Mouse (Mus musculus) heart, postnatal 14 days (tissue): ENCODE data around the gene Zcchc3. TPM values are rescaled to one million over a fixed set of nuclear protein-coding genes. Genes with fewer than 3 reads are reported as not detected.

Experiments
- DNase-seq, 2 experiments: peaks; one replicate each; pipeline ENCODE4 v3.0.0; 2021 to 2022
- intact Hi-C: fragments of 180-260 bp; cut with DNase I; formaldehyde crosslinking; loops from one replicate; pipeline ENCODE4 v1.15.1; 2025
- total RNA-seq, 2 experiments: library from RNA; stranded (reverse); gene quantifications; 2 replicates each; pipeline ENCODE4 v1.2.3; 2021

The Zcchc3 gene
- total RNA-seq, 2 experiments from 2014 or later = 12.0 TPM

DNA sequence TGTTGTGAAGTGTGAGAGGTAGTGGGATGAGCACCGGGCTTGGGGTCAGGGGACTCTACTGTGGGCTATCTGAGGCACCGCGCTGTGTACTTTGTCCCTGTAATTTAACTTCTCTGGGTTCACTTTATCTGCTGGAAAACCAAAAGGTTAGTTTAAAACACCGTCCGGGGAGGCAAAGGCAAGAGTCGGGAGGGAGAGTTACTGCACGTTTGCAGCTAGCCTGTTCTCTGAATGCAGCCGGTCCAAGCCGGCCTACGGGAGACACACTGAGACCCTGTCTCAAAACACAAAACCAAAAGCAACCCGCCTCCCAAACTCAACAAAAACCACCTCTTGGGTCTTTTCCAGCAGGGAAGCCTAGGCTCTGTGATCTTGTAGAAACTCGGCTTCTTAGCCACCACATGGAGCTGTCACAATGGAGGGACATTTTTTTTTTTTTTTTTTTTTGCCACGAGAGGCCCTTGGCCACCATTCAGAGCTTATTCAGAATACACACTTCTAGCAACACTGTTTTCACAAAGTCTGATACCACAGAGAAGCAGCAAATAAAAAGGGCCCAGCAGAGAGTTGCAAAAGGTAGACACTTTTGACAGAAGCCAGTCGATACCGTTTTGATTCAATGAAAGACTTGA, 2.2 kb downstream of the Zcchc3 start:
- no peak for DNase-seq
- intact Hi-C loops = no loop called here

DNA sequence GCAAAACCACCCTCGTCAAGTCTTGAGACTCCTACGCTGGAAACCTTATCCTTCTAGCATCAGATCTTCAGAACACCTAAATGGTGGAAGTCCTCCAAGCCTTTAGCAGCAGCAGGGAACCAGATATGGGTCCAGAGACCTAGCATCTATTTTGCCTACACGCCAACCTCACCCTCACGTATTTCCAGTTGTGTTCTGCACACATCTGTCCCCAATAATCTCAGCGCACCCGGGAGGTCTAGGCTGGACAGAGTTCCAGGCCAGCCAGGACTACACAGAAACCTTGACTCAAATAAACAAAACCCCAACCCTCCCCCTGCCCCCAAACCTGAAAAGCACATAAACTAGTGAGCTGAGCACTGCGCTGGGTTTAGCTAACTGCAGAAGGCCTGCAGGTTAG, 3.4 kb downstream of the Zcchc3 start:
- DNase-seq = no peak
- intact Hi-C loops = no loop called here

DNA sequence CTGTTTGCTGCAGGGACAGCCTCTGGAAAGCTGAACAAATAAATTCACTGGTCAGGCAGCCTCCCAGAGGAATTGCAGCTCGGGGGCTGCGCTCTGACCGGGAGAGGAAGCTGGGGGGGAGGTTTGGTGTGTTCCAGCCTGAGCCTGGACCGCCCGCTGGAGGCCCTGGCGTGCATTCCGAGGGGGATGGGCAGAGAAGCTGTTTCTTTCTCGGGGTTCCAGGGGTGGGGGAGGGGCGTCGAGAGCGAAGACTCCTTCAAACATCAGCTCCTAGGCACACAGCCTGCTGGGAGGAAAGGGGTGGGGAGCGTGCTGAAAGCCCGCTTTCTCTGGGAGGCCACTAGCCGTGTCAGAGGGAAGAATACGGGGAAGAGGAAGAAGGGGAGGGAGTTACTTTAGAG, 3.9 kb downstream of the Zcchc3 start:
- intact Hi-C loops = no loop called here
- DNase-seq = peak; percentile 87 to 90

DNA sequence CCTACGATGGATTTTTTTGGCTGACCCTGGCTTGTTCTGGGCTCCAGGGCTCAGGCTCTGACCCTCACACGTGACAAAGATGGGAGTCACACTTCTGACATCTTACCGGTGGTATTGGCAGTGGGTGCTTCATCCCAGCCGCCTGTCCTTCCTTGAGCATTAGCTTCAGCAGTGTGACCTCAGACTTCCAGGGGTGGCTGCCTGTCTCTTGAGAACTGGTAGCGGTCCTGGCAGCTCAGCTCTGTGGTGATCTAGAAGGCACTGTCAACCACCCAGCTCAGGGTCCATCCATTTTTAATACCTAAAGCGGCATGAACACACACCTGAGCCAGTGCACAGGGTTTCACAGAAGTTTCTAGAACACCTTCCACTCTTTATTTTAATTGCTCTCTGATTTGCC, 5.0 kb downstream of the Zcchc3 start:
- intact Hi-C loops = no loop called here
- no peak for DNase-seq

DNA sequence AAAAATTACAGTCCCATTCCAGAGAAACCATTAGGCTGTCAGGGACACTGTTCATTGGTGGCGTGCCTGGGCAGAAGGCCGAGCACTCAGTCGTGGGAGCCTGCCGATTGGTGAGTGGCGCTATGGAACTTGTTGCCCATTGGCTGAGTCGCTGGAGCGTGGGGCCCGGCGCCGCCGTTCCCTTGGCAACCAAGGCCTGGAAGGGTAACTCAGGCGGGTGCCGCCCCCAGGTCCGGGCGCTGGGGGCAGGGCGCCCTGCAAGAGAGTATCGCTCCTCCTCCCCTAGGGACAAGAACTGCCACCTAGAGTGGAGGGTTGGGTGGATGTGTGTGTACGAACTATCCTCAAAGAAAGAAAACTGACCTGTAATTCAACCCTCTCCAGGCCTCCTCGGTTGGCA, 8.7 kb downstream of the Zcchc3 start:
- intact Hi-C loops = no loop called here
- DNase-seq = peak; percentile 93 to 95

DNA sequence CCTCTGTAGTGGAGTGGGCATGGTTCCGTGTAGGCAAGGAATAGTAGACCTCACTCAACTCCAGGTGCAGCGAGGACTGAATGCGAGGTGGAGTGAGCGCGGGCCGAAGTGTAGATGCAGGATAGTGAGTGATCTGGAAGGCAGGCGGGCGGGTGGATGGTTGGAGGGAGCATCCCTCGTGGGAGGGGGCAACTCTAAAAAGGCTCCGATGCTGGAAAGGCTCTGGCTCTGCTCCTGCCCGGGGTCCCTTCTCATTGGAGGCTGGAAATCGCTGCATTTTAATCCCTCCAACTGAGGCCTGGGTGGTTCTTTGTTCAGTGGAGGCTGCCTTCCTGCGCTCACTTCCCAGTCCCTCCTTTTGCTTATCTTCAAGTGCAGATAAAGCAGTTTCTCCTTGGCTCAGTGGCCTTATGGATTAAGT, 15.7 kb downstream of the Zcchc3 start:
- DNase-seq = no peak
- intact Hi-C loops = no loop called here

DNA sequence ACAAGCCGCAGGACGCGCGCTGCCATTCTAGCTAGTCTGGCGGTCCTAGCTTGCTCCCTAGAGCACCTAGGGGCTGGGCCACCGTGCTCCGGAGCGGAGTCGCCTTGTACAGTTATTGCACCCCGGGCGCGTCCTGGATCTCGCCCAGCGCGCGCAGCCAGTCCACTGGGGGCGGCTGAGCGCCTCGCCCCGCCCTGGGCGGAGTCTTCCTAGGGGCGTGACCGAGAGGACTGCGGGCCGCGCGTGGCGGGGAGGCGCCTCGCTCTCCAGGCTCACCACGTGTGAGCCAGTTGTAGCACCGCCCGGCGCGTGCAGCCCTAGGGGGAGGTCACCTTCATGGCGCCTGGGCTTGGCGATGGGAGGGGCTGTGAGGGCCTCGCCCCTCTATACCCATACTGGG, 16.1 kb downstream of the Zcchc3 start:
- intact Hi-C loops = no loop called here
- DNase-seq = peak; percentile 97 to 98

DNA sequence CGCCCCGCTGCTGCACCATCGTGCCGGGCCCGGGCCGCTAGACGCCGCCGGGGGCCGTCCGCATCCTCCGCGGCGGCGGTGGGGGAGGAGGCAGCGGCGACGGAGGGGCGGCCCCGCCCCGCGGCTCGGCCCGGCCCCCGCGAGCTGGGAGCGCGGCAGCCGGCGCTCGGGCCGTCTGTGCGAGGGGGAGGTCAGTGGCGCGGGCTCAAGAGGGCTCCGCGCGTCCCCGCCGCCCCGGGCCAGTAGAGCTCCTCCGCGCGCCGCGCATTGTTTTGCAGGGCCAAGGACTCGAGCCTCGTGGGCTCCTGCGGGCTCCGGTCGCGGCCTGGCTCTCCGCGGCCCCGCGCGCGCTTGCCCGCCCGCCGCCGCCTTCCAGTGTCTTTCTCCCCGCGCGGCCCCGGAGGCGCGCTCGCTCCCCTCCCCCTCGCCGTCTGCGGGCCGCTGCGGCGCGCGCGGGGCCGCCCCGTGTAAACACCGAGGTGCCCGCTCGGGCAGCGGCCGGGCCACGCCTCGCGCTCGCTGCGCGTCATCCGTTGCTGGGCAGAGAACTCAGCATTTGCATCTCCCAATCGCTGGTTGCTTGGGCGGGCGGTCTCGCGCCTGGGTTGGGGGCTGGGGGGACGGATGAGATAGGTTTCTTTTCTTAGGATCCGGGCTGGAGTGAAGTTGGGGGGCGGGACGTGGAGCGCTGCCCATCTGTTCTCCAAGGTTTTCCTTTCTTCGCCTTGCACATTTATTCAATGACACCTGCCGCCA, 17.0 kb downstream of the Zcchc3 start, which contains the start of gene Sox12:
Gene Sox12, minus strand, starts transcription at position 384 of the 756 bp plus-strand sequence.
- intact Hi-C loops = loop anchor here (1.0 kb wide), 1 partner anchor 16 kb away; no protein-coding TSS in a partner anchor
- DNase-seq = peak; percentile 98 to 100

DNA sequence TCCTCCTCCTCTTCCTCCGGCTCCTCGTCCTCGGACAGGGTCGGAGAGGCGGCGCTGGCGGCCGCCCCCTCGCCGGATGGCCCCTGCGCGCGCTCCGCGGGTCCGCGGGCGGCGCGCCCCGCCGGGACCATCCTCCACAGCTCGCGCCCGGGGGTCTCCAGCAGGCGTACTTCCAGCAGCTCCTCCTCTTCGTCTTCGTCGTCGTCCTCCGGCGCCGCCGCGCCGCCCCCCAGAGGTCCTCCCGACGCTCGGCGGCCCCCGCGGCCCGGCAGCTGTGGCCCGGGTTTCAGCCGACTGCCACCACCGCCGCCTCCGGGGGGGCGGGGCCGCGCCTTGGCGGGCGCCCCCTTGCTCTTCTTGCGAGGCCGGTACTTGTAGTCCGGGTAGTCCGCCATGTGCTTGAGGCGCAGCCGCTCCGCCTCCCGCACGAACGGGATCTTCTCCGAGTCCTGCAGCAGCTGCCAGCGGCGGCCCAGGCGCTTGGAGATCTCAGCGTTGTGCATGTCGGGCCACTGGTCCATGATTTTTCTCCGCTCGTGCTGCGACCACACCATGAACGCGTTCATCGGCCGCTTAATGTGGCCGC, 17.7 kb downstream of the Zcchc3 start:
- intact Hi-C loops = loop anchor here (1.0 kb wide), 1 partner anchor 17 kb away; no protein-coding TSS in a partner anchor

DNA sequence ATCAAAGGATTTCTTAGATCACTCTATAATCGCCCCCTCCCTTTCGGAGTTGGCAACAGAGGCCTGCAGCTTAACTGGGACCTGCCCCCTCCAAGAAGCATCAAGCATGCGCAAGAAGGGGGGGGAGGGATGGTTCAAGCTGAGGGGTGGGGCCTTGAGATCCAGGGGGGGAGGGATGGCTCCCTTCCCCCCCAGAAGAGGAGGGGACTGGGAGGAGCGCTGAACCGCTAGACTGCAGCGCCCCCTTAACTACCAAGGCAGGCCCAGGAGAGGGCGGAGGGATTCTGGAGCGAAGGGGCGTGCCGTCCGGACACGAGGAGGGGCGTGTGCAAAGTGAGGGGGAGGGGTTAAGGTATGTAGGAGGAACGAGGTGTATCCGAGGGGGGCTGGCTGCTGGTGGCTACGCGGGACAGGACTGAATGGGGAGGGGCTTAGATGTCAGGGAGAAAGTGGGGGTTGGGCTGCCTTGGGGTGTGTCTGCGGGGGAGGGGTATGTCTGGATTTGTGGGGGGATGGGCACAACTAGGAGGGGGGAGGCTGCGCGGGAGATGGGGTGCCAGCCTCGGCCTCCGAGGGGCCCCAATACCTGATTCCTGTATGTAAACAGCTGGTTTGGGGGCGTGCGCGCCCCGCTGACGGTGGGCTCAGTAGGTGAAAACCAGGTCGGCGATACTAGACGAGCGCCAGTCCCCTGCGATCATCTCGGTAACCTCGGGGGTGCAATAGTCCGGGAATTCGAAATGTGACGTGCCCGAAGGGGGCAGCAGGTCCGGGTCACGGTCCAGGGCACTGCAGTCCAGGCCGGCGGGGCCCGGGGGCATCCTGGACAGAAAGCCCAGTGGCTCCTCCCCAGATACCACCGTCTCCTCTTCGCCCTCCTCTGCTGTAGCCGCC, 18.5 kb downstream of the Zcchc3 start:
- peak; percentile 83 to 89 for DNase-seq
- intact Hi-C loops = loop anchor here (1.0 kb wide), 1 partner anchor 18 kb away; no protein-coding TSS in a partner anchor

More for the DNA sequence above, 17.7 kb downstream of the Zcchc3 start:
- DNase-seq = peak; percentile 88 to 89

DNA sequence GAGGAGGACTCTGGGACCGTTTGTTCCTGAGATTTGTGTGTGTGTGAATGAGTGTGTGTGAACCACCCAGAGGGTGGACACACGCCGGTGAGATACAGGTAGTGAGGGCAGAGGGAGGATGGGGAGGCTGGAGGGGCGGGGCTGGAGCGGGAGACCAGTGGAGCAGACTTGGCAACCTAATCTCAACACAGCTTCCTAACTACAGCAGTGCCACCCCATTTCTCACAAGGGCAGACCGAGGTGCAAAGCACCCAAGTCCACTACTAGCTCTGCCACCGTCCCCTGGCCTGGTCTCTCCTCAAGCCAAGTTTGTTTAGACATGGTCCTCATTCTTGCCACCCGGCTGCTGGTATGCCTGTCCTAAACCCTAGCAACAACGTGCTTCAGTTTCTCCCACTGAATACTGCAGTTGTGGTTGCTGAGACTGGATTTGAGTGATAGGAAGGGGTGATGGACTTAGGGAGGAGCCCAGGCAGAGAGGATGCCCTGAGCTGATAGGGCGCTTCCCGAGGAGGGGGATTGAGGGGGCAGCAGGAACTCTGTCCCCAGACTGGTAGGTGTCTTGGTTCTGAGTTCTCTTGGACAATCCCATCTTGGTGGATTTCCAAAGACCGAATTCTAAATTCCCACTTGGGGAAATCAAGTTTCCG, 19.4 kb downstream of the Zcchc3 start:
- DNase-seq = no peak
- intact Hi-C loops = no loop called here

DNA sequence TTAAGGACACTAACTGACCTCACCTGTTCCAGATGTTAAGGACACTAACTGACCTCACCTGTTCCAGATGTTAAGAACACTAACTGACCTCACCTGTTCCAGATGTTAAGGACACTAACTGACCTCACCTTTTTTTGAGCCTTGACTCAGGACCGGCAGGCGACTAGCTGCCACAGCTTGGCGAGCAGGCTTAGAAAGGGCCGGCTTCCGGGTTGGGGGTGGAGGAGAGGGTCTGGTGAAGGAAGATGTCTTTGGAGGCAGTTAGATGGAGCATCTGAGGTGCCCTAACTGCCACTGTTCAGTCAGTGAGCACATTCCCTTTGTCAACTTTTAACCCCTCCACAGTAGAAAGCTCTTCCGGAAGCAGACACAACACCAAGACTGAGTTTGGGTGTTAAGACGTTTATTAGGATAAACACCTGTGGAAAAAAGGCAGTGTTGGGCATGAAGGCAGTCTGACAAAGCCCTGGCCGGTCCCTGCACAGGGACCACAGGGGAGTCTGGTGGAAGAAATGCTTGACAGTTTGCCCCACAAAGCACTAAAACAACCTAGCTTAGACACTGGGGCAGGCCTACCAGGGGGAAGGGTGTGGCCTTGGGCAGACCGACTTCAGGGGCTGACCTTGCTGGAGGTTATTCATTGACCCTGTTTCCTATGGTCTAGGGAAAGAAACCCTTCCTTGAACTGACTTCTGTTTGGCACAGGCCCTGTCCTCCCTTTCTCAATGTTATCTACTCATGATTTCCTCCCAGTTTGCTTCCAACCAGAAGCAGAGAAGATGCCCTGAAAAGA, 21.4 kb downstream of the Zcchc3 start:
- intact Hi-C loops = no loop called here
- no peak for DNase-seq

DNA sequence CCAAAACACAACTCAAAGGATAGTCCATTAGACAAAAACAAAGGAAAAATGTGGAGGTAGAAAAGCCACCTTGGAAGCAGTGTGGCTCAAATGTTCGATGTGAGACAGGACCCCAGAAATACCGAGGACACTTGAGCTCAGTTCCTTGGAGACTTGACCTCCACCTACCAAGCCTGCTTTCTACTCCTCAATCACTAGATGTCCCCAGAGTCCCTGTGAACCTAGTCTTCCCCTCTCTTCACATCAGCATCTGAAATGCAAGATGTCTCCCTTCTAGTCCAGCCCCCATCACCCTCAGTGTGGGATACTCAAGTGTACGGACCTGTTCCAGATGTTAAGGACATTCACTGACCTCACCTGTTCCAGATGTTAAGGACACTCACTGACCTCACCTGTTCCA, 22.0 kb downstream of the Zcchc3 start:
- intact Hi-C loops = loop anchor here (1.0 kb wide), 1 partner anchor 45 kb away; no protein-coding TSS in a partner anchor
- DNase-seq = peak in 1 of 2 experiments; percentile 58

DNA sequence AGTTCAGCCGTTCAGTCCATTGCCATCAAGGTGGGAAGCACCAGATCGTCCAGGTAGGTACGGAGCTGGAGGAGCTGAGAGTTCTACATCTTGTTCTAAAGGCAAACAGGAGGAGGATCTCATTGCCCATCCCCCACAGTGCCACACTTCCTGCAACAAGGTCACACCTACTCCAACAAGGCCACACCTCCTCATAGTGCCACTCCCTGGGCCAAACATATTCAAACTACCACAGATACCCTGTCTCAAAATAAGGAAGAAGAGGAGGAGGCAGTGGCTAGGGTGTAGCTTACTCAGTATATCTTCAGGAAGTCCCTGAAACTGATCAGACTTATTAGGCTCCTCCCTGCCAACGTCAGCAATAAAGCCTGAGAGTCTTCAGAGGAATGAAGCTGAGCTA, 30.6 kb downstream of the Zcchc3 start:
- DNase-seq = no peak
- intact Hi-C loops = no loop called here

DNA sequence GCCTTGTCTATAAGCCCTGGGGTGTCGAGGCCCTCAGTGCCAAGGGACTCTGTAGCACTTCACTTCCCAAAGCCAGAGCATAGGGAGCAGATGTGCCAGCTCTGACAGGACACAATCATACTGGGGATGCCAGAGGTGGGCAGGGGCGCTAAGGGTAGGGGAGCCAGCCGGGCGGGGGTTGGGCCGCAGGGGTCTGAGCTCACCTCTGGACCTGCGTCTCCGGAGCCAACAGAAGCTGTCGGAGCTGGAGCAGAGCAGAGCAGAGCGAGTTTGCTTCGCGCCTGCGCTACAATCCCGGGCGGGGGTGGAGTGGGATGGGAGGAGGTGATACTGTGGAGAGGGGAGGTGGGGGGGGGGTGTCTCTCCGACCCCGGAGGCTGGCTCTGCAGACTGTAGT, 38.5 kb downstream of the Zcchc3 start, which contains the start of gene Nrsn2:
Gene Nrsn2, minus strand, starts transcription at position 294 of the 397 bp plus-strand sequence.
- intact Hi-C loops = no loop called here
- DNase-seq = no peak

DNA sequence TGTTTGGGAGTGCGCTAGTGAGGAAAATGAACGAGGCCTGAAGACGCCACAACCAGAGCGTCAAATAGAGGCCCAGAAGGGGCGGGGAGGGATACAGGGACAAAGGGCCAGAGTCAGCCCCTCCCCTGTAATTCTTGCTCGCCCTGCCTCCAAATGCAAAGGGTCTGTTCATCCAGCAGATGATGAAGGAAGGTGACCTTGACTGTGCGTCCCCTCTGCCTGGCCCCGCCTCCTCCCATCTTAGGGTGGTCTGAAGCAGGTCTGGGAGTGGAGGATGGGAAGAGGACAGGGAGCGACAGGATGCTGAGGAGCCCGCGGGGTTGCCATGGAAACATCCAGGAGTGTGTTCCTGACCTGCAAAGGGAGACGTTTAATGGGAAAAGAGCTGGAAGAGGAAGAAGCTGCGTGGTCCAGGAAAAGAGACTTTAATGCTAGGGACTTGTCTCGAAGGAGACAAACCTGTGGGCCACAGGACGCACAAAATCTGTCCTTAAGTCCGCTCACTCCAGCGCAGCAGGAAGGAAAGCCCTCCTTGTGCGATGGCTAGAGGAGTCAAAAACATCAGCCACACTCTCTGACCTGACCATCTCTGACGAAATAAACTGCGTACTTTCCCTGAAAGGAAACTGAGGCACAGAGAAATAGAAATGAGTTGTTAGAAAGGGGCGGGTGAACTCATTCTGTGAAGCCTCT, 39.0 kb downstream of the Zcchc3 start:
- intact Hi-C loops = no loop called here
- no peak for DNase-seq

DNA sequence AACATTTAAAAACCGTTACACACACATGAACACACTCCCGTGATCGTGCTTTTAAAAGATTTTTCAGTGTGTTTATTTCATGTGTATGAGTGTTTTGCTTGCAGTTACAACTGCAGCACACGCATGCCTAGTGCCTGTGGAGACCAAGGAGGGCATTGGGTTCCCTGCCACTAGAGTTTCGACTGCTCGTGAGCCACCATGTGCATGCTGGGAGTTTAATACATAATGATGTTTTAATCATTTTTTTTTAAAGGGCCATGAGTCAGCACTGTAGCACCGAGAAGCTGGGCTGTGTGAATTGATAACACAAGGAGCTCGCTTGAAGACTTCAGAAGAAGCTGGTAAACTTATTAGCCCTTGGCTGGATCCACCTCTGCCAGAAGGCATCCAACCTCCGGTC, 41.3 kb downstream of the Zcchc3 start:
- intact Hi-C loops = no loop called here
- no peak for DNase-seq

DNA sequence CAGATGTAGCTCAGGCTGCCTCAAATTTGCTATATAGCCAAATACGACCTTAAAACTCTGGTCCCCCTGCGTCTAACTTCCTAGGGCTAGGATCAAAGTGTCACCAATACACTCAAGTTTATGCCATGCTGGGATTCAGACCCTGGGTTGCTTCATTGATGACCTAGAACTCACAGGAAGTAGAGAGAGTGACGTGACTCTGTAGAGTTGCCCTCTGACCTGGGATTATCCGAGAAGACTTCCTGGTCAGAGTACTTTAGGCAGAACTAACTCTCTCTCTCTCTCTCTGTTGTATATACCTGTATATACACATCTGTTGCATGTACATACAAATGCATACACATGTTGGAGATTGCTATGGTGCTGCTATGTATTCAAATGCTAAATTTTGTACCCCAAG, 42.2 kb downstream of the Zcchc3 start:
- no peak for DNase-seq
- intact Hi-C loops = no loop called here
